Mouse (Mus musculus) duodenum, adult 2 months (tissue): ENCODE measurements around the gene Thtpa. TPM values are rescaled to one million over a fixed set of nuclear protein-coding genes. Genes with fewer than 3 reads are reported as not detected.

Source experiments
- polyA plus RNA-seq: library from polyadenylated mRNA; depleted of rRNA; stranded (reverse); fragments of >200 nt; gene quantifications from 2 replicates; pipeline ENCODE4 v1.2.3, GENCODE M21; 2012; ENCODE audit warnings: low replicate concordance; rRNA removed

The Thtpa gene
- polyA plus RNA-seq, result 4.0 and 4.6 TPM in 2 replicates

GRCm38 (mm10) chr14:55094704-55095231, at the start of gene Thtpa:
Gene Thtpa (plus strand): TSS chr14:55094784.

DNA sequence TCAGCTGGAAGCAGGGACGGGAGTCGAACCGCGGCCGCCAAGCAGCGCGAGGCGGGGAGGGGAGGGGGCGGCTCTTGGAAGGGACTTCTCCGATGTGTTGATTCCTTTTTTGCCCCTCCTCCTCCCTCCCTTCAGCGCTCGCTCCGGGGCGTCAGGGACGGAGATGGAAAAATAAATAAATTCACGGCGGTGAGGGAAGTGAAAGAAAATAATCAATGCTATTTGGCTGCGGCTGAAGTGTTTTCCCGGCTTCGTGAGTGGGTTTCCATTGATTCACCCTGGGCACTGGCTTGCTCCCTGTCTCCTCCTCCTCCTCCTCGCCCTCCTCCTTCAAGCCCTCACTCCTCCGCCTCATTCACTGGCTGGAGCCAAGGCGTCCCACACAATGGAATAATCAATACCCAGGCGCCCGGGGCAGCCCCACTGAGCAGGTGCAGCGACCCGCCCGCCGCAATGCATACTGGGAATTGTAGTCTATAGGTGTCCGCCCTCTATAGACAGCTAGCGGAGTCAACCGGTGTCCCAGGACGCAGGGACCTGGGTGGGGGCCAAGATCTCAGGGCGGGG, 2.5 kb upstream of the Thtpa start, which contains the start of gene Zfhx2:
TSS of gene Zfhx2 (minus strand) at position 314 of the 567 bp plus-strand sequence.

DNA sequence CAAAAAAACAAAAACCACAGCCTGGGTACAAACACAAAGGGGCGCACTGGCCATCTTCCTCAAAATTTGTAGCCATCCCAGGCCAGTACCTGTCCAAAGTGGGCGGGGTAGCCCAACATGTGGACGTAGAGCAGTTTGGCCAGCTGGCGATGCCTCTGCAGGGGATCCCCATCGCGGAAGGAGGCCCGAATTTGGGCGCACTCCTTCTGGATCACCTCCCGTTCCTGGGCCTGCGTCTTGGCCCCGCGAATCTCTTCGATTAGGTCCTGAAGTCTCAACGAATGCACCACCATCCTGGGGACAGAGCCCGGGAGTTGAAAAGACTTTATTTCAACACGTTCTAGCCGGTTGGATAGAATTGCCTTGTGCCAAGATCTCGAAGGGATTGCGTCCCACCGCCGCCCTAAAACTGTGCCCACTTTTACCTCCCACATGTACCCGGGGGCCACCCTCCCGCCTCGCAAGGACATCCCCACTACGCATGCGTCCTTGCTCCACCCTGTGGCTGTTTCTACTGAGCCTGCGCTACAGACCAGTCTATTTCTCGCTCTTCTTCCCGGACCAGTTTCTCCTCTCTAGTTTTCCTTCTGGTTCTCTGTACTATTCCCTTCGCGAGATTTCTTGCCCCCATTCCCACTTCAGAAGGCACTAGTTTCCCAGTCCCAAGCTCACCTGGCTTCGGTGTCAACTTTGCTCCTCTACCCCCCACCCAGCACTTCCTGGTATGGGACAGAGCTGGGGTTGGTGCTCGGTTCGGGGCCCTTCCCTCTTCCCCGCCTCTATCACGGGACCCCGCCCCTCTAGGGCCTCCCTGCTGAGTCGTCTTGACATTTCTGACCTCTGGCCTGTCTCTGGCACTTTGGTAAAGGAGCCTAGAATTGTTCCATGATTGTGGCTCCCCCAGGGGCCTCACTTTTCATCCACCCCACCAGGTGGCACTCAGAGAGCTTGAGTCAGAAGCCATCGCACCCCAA, 11.5 kb downstream of the Thtpa start, which contains the start of gene Ap1g2:
TSS of gene Ap1g2 (minus strand) at position 758 of the 974 bp plus-strand sequence.

DNA sequence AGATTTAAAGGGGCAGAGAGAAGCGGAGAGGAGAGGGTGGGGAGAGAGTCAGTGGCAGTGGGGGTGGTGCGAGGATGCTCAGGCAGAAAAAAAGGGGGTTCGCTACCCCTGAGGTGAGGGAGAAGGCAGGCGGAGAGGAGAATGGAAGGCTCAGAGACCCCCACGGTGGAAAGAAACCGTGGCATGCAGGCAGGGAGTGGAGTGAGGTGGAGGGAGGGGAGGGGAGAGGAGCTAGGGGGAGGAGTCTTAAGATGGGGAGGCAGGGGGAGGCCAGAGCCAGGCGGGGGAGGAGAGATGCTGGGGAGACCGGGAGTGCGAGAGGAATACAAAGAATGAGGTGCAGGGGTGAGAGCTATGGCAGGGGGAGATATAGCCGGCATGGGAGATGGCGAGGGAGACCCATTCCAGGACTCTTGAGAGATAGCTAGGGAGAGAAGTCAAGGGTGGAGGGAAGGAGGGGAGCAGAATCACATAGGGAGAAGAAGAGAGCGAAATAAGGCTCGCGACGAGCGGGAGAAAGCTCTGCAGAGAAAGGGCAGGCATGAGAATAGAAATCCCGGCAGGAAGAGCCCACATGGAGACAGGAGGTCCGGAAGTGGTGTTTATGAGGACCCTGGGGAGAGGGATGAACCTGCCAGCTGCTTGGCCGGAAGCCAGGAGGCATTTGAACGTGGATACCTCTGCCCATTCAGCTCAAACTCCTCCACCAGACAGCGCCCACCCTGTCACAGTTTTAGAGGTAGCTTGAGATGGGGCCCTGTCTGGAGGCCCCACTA, 22.0 kb downstream of the Thtpa start, which contains the start of gene Jph4:
TSS of gene Jph4 (minus strand) at position 511 of the 776 bp plus-strand sequence.

Other genes with a start within 250 kb of the Thtpa start
- gene Homez, start 223.8 kb upstream of the Thtpa start, polyA plus RNA-seq, result 1.5 and 2.0 TPM in 2 replicates
- 15.5 and 18.2 TPM in 2 replicates for gene Ppp1r3e, start 217.2 kb upstream of the Thtpa start, polyA plus RNA-seq
- 31.3 and 48.5 TPM in 2 replicates for gene Bcl2l2, start 211.4 kb upstream of the Thtpa start, polyA plus RNA-seq
- gene Gm20521, start 211.3 kb upstream of the Thtpa start, polyA plus RNA-seq, result 10.4 and 10.8 TPM in 2 replicates
- gene Pabpn1, start 202.3 kb upstream of the Thtpa start, polyA plus RNA-seq, result 34.7 and 37.9 TPM in 2 replicates
- 16.9 and 36.0 TPM in 2 replicates for gene Slc22a17, start 181.7 kb upstream of the Thtpa start, polyA plus RNA-seq
- gene Efs, start 168.7 kb upstream of the Thtpa start, polyA plus RNA-seq, result 4.4 and 8.0 TPM in 2 replicates
- 0.92 TPM in 1 of 2 replicates, not detected in the other for gene Il25, start 162.1 kb upstream of the Thtpa start, polyA plus RNA-seq
- 0.79 and 1.8 TPM in 2 replicates for gene Cmtm5, start 158.5 kb upstream of the Thtpa start, polyA plus RNA-seq
- gene Myh6, start 127.9 kb upstream of the Thtpa start, polyA plus RNA-seq, result 0.64 TPM in 1 of 2 replicates, not detected in the other
- gene Gm17428, start 117.9 kb upstream of the Thtpa start, polyA plus RNA-seq, result not detected in 2 replicates
- 0.02 and 0.13 TPM in 2 replicates for gene Myh7, start 100.2 kb upstream of the Thtpa start, polyA plus RNA-seq
- gene Ngdn, start 79.3 kb upstream of the Thtpa start, polyA plus RNA-seq, result 3.6 and 3.8 TPM in 2 replicates
- gene Zfhx2, start 2.5 kb upstream of the Thtpa start, polyA plus RNA-seq, result 1.5 and 2.4 TPM in 2 replicates
- 83.8 and 83.9 TPM in 2 replicates for gene Ap1g2, start 11.8 kb downstream of the Thtpa start, polyA plus RNA-seq
- 0.69 and 0.84 TPM in 2 replicates for gene Jph4, start 22.2 kb downstream of the Thtpa start, polyA plus RNA-seq
- gene Dhrs2, start 127.2 kb downstream of the Thtpa start, polyA plus RNA-seq, result not detected in 2 replicates